Mouse (Mus musculus) liver, embryonic 15.5 days (tissue): ENCODE data around the gene Aox2. TPM values are rescaled to one million over a fixed set of nuclear protein-coding genes. Genes with fewer than 3 reads are reported as not detected.
"Not testable (repeated sequence)": the region's sequence is repeated elsewhere in the genome, so short reads cannot be mapped to it uniquely, and the experiment has no call there.

ENCODE experiments used
- ATAC-seq: fragments of 200-750 bp; cut with Nextera tagmentation; 2 replicates; pipeline ENCODE4 v1.8.0; 2017; ENCODE audit warnings: moderate number of reproducible peaks, mild to moderate bottlenecking, moderate library complexity; ENCODE audit not compliant: insufficient read depth
- H3K27ac ChIP-seq: fragments of 300-500 bp; sonication (generic); replicated peaks from 2 replicates; pipeline ENCODE4 v1.5.1; 2015; ENCODE audit warnings: mild to moderate bottlenecking, inconsistent platforms
- H3K27me3 ChIP-seq: fragments of 300-500 bp; sonication (generic); 2 replicates; pipeline ENCODE4 v1.6.1; 2015; ENCODE audit warnings: mild to moderate bottlenecking, inconsistent platforms
- H3K36me3 ChIP-seq: fragments of 300-500 bp; sonication (generic); replicated peaks from 2 replicates; pipeline ENCODE4 v1.6.1; 2015; ENCODE audit warnings: moderate library complexity, mild to moderate bottlenecking, inconsistent platforms
- H3K4me1 ChIP-seq: fragments of 300-500 bp; sonication (generic); replicated peaks from 2 replicates; pipeline ENCODE4 v1.6.1; 2015; ENCODE audit warnings: inconsistent platforms
- H3K4me2 ChIP-seq: fragments of 300-500 bp; sonication (generic); 2 replicates; pipeline ENCODE4 v1.6.1; 2015; ENCODE audit warnings: moderate library complexity, mild to moderate bottlenecking, inconsistent platforms
- H3K4me3 ChIP-seq: fragments of 300-500 bp; sonication (generic); replicated peaks from 2 replicates; pipeline ENCODE4 v1.5.1; 2015; ENCODE audit warnings: mild to moderate bottlenecking, inconsistent platforms
- H3K9ac ChIP-seq: fragments of 300-500 bp; sonication (generic); 2 replicates; pipeline ENCODE4 v1.6.1; 2015; ENCODE audit warnings: moderate library complexity, mild to moderate bottlenecking, inconsistent platforms
- H3K9me3 ChIP-seq: fragments of 300-500 bp; sonication (generic); replicated peaks from 2 replicates; pipeline ENCODE4 v1.6.1; 2016; ENCODE audit warnings: inconsistent platforms
- WGBS: fragments of 180-500 bp; shearing (Covaris S2); methylation state at CpG from one replicate; pipeline ENCODE4 v1.1.7; 2015; ENCODE audit warnings: mixed read lengths; ENCODE audit not compliant: insufficient replicate concordance; 5-methylcytosine and 5-hydroxymethylcytosine counted together
- polyA plus RNA-seq: library from polyadenylated mRNA; unstranded; fragments of >200 nt; fragmentation: Nextera tagmentation; extraction: Ambion mirVana; gene quantifications from 2 replicates; pipeline ENCODE4 v1.2.1, GENCODE M21; 2015

The Aox2 gene
- polyA plus RNA-seq, 1 experiment from 2014 or later = not detected

DNA sequence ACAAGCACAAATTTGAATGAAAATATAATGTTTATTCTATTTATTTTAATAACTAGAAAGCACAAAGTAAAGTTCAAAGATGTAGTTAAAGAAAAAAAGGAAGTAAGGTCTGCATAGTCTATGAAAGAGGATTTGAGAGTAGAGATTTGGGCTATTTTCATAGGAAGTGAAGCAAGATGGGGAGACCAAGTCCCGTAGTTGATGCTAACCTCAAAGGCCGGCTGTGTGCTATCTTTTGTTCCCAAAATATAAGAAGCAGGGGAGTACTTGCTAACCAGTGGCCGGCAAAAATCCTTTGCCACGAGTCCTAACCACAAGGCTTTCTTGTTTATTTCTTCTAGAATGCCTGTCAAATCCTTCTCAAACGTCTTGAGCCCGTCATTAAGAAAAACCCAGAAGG, 70.6 kb downstream of the Aox2 start:
- Histone ChIP-seq H3K36me3 (no peaks in the 10 kb centered on the region), H3K4me3 (no peak overlapping the region), H3K27ac (no peak overlapping the region), H3K4me1 (no peaks in the 10 kb centered on the region; the same call in 1 of the 2 replicates), H3K9me3 (no peaks in the 10 kb centered on the region), H3K4me2 (no peak overlapping the region), H3K27me3 (no peaks in the 10 kb centered on the region), H3K9ac (no peak overlapping the region)
- ATAC-seq = no peak
- WGBS = 28% methylated on average over 6 of the region's 6 CpGs

DNA sequence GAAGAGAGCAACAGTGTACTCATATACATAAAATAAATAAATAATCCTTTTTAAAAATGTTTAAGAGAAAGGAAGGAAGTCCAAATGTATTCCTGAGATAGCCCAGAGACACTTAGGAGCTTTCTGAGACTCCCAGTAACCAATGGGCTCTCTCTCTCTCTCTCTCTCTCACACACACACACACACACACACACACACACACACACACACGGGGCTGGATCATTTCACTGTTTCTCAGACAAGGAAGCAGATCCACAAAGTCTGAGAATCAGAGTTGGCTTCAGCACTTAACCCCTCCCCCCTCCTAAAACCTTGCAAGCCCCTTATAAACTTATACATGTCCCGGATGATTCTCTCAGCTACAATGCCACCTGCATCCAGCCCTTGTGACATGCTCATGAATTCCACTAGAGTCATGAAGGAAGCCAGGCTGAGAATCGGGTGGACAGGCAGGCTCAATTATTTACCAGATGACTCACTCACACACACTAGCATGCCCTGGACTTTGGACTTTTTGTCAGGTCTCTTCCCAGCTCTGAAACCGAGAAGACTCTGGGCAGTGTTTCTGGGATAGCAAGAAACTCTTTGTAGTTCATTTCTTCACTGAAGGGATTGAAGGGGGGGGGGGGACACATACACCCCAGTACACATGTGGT, 75.2 kb downstream of the Aox2 start:
- Histone ChIP-seq H3K27me3 (no peaks in the 10 kb centered on the region), H3K27ac (no peak overlapping the region; the same call in 1 of the 2 replicates), H3K9me3 (no peaks in the 10 kb centered on the region), H3K9ac (no peak overlapping the region), H3K4me2 (no peak overlapping the region; the same call in 1 of the 2 replicates), H3K36me3 (no peaks in the 10 kb centered on the region), H3K4me3 (no peak overlapping the region), H3K4me1 (no peaks in the 10 kb centered on the region; the same call in 1 of the 2 replicates)
- peak; percentile 68; the same call in 1 of the 2 replicates for ATAC-seq
- WGBS = 45% methylated on average over 4 of the region's 4 CpGs

DNA sequence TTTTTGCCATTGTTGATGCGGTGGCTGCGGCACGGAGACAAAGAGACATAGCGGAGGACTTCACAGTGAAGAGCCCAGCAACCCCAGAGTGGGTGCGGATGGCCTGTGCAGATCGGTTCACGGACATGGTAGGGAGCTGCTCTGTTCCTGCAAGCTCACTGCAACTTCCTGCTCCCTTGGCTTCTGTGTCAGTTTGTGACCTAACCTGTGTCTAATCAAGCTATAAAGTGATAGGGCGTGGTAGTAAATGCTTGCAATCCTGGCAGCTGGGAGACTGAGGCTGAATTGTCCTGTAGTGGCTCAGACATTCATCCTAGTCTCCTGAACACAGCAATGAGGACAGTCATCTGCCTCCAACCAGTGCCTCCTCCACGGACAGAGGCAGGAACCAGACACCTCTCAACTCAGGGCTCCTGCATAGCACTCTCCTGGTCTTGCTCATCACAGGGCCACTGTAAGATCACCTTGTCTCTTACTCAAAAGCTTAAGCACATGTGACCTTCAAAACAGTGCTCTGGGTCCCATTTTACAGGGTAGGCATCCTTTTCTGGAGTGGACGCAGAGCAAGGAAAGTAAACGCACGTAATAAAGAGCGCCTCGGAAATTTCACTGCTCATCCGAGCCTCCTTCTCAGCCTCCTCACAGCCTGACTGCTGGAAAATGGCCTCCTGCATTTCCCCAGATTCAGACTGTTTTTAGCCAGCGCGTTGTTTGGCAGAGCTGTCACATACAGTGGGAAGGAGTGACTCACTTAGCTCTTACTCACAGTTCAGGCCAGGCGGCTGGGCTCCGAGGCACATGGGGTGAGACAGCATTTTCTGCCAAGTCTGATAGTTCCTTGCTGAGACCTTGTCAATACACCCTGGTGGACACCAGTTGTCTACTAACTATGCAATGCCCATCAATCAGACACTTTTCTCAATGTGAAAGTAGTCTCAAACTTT, 81.1 kb downstream of the Aox2 start:
- H3K4me2 ChIP-seq = no peak overlapping the region
- H3K9me3 ChIP-seq = no peaks in the 10 kb centered on the region
- 71% methylated on average over 19 of the region's 19 CpGs for WGBS
- H3K4me3 ChIP-seq = no peak overlapping the region
- no peak for ATAC-seq
- no peak overlapping the region for H3K27ac ChIP-seq
- no peaks in the 10 kb centered on the region for H3K4me1 ChIP-seq
- H3K9ac ChIP-seq = no peak overlapping the region
- H3K27me3 ChIP-seq = no peaks in the 10 kb centered on the region
- no peaks in the 10 kb centered on the region for H3K36me3 ChIP-seq

DNA sequence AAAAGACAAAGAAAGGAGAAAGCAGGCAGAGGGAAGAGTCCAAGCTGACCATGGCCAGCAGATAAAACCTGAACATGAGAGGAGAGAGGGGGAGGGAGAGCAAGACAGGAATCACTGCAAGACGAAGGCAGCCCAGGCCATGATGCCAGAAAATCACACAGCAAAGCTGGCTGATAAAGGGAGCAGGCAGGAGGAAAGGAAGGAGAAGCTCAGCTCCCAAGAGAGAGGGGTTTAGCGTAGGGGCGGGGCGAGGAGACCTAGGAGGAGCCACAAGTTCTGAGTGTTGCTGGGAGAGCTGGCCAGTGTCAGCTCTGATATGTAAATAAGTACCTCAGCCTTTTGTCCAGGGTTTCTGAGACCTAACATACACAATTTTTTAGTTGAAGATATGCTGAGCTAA, 84.2 kb downstream of the Aox2 start:
- Histone ChIP-seq H3K4me3 (no peak overlapping the region), H3K27me3 (no peaks in the 10 kb centered on the region), H3K4me2 (no peak overlapping the region), H3K36me3 (no peaks in the 10 kb centered on the region), H3K27ac (no peak overlapping the region), H3K4me1 (no peaks in the 10 kb centered on the region), H3K9ac (no peak overlapping the region), H3K9me3 (no peaks in the 10 kb centered on the region)
- ATAC-seq = no peak
- WGBS = 51% methylated on average over 4 of the region's 4 CpGs

DNA sequence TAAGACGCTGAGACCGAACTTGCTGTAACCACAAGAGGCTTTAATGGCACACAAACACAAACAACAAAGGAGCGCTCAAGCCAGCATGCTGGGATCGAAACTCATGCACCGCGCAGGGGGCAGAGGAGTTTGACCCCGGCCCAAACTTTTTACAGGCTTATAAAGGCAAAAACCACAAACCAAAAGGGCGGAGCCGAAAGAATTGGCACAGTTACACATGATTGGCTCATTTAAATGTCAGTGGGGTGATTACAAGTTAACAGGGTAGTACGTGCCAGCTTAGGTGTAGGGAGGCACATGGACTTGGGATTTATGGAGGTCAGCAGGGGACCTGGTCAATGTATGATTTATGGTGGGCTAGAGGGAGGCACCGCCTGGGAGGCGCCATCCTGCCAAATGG, 86.4 kb downstream of the Aox2 start:
- H3K4me3 ChIP-seq = no peak overlapping the region
- no peak overlapping the region for H3K9ac ChIP-seq
- no peak overlapping the region for H3K27ac ChIP-seq
- no peaks in the 10 kb centered on the region for H3K4me1 ChIP-seq
- WGBS = 77% methylated on average over 12 of the region's 12 CpGs
- no peaks in the 10 kb centered on the region for H3K36me3 ChIP-seq
- no peak for ATAC-seq
- H3K4me2 ChIP-seq = no peak overlapping the region
- H3K9me3 ChIP-seq = no peaks in the 10 kb centered on the region
- no peaks in the 10 kb centered on the region for H3K27me3 ChIP-seq

DNA sequence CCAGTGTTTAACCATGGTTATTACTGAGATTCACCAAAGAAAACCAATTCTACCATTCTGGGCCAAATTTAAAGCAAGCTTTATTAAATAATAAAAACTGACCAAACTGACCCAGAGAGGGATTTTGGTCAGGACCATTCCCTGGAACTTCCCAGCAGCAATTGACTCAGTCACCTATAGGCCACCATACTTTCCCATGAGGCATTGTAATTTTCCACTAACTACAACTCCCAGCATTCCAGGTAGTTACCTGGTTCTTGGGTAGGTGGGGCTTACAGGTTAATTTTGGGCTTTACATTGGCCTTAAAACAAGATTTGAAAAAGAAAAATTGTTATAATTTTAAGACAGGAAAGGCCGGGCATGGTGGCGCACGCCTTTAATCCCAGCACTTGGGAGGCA, 87.7 kb downstream of the Aox2 start:
- 85% methylated on average over 3 of the region's 3 CpGs for WGBS
- Histone ChIP-seq H3K9ac (no peak overlapping the region), H3K4me3 (no peak overlapping the region), H3K4me1 (no peaks in the 10 kb centered on the region), H3K9me3 (no peaks in the 10 kb centered on the region), H3K27ac (no peak overlapping the region), H3K36me3 (no peaks in the 10 kb centered on the region), H3K4me2 (no peak overlapping the region), H3K27me3 (no peaks in the 10 kb centered on the region)
- ATAC-seq = no peak

DNA sequence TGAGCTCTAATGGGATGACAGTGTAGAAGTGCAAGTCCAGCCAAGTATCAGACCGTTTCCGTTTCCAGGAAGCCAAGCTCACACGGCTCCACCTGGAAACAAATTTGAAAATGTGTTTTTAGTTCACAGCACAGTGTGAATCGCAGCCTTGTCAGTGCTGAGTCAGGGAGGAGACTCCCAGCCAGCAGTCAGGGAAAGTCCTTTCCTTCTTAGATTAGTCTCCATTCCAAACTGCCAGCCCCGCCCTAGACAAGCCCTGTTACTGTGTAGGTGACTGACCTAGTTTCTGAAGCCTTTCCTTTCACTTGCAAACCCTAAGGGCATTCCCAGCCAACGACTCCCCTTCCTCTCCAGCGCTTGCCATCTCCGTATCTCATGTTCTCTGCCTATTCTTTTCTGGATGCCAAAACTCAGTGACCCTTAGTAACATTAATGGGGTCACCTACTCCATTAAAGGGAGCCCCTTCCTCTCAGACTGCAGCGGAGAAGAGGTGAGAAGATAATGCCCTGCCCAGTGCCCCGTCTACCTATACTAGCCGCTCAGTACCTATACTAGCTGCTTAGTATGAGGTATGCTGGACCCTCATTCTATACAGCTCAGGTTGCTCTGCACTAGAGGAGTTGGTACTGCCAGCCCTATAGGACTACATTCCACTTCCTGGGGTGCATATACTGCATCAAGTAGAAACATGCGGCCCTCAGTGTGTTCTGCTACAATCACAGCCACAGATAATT, 88.8 kb downstream of the Aox2 start:
- Histone ChIP-seq H3K4me2 (no peak overlapping the region), H3K9ac (no peak overlapping the region), H3K27ac (no peak overlapping the region), H3K9me3 (no peaks in the 10 kb centered on the region), H3K27me3 (no peaks in the 10 kb centered on the region), H3K4me1 (no peaks in the 10 kb centered on the region), H3K36me3 (no peaks in the 10 kb centered on the region), H3K4me3 (no peak overlapping the region)
- WGBS = 68% methylated on average over 12 of the region's 12 CpGs
- no peak for ATAC-seq

DNA sequence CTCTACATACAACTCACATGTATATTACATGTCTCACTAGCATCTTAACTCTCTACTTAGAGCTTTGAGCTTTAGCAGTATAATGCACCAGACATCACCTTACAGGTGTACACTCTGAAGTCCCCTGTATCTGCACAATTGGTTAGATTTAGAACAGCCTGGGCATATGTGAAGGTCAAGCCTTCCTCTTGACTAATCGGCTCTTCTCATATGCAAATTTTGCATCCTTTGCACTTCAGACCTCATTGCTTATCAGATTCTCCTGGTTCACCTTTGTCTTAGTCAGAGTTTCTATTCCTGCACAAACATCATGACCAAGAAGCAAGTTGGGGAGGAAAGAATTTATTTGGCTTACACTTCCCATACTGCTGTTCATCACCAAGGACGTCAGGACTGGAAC, 91.6 kb downstream of the Aox2 start:
- ATAC-seq = no peak
- no peak overlapping the region for H3K4me2 ChIP-seq
- no peaks in the 10 kb centered on the region for H3K36me3 ChIP-seq
- H3K27ac ChIP-seq = no peak overlapping the region
- H3K27me3 ChIP-seq = no peaks in the 10 kb centered on the region
- 54% methylated on average over 2 of the region's 2 CpGs for WGBS
- no peaks in the 10 kb centered on the region for H3K4me1 ChIP-seq
- H3K4me3 ChIP-seq = no peak overlapping the region
- H3K9me3 ChIP-seq = no peaks in the 10 kb centered on the region
- H3K9ac ChIP-seq = no peak overlapping the region

DNA sequence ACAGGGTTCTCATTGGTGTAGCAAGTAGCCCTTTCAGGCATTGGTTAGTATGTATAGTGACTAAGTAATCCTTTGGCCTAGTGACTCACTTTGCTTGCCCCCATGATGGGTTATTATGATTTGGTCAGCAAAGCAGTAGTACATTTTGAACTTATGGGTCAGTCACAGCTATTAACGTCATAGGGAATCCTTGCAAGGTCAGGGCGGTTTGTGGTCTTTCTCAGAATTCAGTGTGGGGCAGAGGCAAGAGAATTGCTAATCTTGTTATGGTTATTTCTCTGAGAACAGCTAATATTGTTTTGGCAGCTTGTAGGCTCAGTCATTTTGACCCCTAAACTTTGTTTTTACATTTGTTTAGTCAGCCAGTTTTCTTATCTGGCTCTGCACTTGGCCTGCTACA, 96.1 kb downstream of the Aox2 start:
- not testable (repeated sequence) for H3K9ac ChIP-seq, H3K4me3 ChIP-seq, H3K27me3 ChIP-seq, H3K27ac ChIP-seq, H3K36me3 ChIP-seq, ATAC-seq, H3K4me2 ChIP-seq, H3K4me1 ChIP-seq, H3K9me3 ChIP-seq
- 62% methylated on average over 2 of the region's 2 CpGs for WGBS

DNA sequence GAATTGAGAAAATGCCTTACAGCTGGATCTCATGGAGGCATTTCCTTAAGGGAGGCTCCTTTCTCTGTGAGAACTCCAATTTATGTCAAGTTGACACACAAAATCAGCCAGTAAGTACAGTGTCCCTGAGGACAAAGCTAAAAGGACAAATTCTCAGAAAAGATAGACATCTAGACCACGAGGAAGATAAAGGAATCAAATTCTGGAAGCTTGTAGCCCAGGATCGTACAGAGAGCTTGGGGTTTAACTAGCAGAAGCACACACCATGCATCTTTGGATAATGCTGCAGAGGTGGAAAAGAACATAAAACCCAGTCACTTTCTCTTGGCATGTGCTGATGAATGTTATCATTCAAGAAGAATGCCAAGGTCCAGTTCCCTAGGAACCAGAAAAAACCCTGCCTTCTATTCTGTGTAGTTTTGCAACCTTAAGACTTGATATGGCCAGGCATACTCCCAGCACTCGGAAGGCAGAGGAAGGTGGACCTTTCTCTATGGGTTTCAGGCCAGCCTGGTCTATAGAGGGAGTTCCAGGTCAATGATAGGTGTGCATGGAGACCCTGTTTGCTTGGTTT, 97.5 kb downstream of the Aox2 start:
- WGBS = 39% methylated on average over 3 of the region's 3 CpGs
- no peak overlapping the region for H3K4me2 ChIP-seq
- H3K4me1 ChIP-seq = no peaks in the 10 kb centered on the region
- ATAC-seq = no peak
- no peaks in the 10 kb centered on the region for H3K27me3 ChIP-seq
- H3K27ac ChIP-seq = no peak overlapping the region
- no peaks in the 10 kb centered on the region for H3K36me3 ChIP-seq
- no peaks in the 10 kb centered on the region for H3K9me3 ChIP-seq
- H3K4me3 ChIP-seq = no peak overlapping the region
- H3K9ac ChIP-seq = no peak overlapping the region
